Mouse (Mus musculus) midbrain, embryonic 10.5 days (tissue): ENCODE data around the gene Eif4e. TPM values are rescaled to one million over a fixed set of nuclear protein-coding genes. Genes with fewer than 3 reads are reported as not detected.

ENCODE experiments used
- DNase-seq: peaks from one replicate; pipeline ENCODE4 v3.0.0-alpha.2; 2017; ENCODE audit warnings: low spot score
- H3K27ac ChIP-seq: fragments of 300-500 bp; sonication (generic); replicated peaks from 2 replicates; pipeline ENCODE4 v1.5.1; 2016; ENCODE audit warnings: mild to moderate bottlenecking
- H3K27me3 ChIP-seq: fragments of 300-500 bp; sonication (generic); 2 replicates; pipeline ENCODE4 v1.6.1; 2016; ENCODE audit warnings: low read depth, mild to moderate bottlenecking; ENCODE audit not compliant: poor library complexity, severe bottlenecking
- H3K36me3 ChIP-seq: fragments of 300-500 bp; sonication (generic); 2 replicates; pipeline ENCODE4 v1.6.1; 2016; ENCODE audit warnings: mild to moderate bottlenecking, moderate library complexity
- H3K4me1 ChIP-seq: fragments of 300-500 bp; sonication (generic); 2 replicates; pipeline ENCODE4 v1.6.1; 2016
- H3K4me3 ChIP-seq: fragments of 300-500 bp; sonication (generic); 2 replicates; pipeline ENCODE4 v1.5.1; 2016; ENCODE audit warnings: mild to moderate bottlenecking, moderate library complexity
- H3K9me3 ChIP-seq: fragments of 300-500 bp; sonication (generic); replicated peaks from 2 replicates; pipeline ENCODE4 v1.6.1; 2016; ENCODE audit warnings: mild to moderate bottlenecking
- WGBS: fragments of 180-500 bp; shearing (Covaris S2); methylation state at CpG from one replicate; pipeline ENCODE4 v1.1.7; 2016; 5-methylcytosine and 5-hydroxymethylcytosine counted together
- polyA plus RNA-seq: library from polyadenylated mRNA; unstranded; fragments of >200 nt; fragmentation: Nextera tagmentation; extraction: Ambion mirVana; gene quantifications from 2 replicates; pipeline ENCODE4 v1.2.1, GENCODE M21; 2016

Gene Eif4e
- polyA plus RNA-seq, 1 experiment from 2014 or later: 499 TPM

DNA sequence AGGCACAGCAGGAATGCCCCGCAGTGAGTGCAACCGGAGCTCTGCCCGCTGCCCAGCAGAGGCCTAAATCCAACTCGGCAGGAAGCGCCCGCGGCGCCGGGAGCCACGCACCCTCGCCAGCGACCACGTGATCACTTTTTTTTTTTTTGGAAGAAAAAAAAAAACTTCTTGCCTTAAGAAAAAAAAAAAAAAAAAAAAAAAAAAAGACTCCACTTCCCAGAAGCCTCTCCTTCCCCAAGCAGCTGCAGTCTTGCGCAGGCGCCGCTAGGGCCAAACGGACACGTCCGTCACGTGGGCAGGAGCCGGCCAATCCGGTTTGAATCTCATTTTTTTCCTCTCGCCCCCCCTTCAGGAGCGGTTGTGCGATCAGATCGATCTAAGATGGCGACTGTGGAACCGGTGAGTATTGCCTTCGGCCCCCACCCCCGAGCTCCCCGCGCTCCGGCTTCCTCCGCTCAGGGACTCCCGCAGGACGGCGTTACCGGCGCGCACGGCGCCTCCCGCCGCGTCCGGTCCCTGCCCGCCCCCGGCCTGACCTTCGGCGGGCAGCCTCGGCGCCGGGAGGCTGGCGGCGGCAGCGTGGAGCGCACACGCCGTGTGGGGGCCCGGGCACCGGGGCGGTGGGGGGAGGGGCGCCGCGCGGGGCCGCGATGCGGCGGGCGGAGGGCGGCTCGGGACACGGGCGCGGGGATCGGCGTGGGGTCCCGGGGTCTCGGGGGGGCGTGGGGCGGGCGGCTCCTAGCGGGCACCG is 1.1 kb downstream of the Eif4e start:
- WGBS: under 1% methylated on average over 85 of the region's 85 CpGs
- Histone ChIP-seq H3K4me1 (peaks cover 45% of the 10 kb centered on the region), H3K4me3 (peak overlapping the region; percentile 82), H3K27me3 (peaks cover 12% of the 10 kb centered on the region), H3K9me3 (no peaks in the 10 kb centered on the region), H3K27ac (peak overlapping the region; percentile 99), H3K36me3 (peaks cover 5% of the 10 kb centered on the region; the same call in 1 of the 2 replicates)
- peak; percentile 97 for DNase-seq

DNA sequence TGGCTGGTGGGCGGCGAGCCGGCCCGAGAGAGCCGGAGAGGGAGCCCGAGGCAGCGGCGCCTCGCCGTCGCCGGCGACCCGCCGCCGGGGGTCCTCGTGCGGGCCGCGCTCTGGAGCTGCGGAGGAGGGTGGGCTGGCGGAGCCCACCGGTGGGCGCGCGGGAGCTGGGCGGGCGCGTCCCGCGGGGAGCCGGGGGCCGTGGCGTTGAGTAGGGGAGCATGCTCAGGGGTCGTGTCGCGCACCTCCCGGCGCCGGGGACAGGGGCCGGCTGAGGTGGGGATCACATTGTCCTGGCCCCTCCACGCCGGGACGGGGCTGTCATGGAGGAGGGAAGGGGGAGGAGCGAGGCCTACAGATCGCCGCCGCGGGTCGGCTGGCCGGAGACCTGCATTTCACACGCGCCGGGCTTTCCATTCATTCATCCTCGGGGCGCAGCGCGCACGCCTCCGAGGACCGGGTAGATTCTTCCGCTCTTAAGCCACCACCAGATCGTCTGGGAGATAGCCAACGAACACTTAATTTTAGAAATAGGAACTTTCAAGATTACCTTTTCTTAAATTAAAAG is 1.8 kb downstream of the Eif4e start:
- peaks cover 45% of the 10 kb centered on the region for H3K4me1 ChIP-seq
- H3K36me3 ChIP-seq: peaks cover 5% of the 10 kb centered on the region; the same call in 1 of the 2 replicates
- DNase-seq: peak; percentile 89
- H3K27me3 ChIP-seq: peaks cover 12% of the 10 kb centered on the region
- peak overlapping the region; percentile 82 for H3K4me3 ChIP-seq
- H3K27ac ChIP-seq: peak overlapping the region; percentile 99
- under 1% methylated on average over 64 of the region's 64 CpGs for WGBS
- no peaks in the 10 kb centered on the region for H3K9me3 ChIP-seq

DNA sequence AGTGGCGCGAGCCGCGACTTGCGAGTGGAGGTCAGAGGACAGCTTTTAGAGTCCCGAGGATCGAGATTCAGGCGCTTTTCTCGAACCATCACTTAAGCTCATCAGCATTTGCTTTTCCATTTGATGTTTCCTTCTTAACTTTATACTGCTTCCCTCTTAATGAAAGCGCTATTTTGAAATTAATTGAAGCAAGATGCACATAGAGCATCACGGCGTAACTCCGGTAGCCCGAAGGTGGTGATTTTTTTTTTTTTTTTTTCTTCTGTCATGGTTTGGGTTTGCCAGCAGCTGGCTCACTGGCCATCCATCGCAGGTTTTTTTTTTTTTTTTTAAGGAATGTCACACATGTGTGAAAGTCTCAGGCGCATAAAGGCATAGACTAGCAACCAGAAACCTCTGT is 2.3 kb downstream of the Eif4e start:
- 5% methylated on average over 16 of the region's 16 CpGs for WGBS
- Histone ChIP-seq H3K4me1 (peaks cover 45% of the 10 kb centered on the region), H3K36me3 (peaks cover 5% of the 10 kb centered on the region; the same call in 1 of the 2 replicates), H3K27ac (peak overlapping the region; percentile 99), H3K4me3 (peak overlapping the region; percentile 82), H3K27me3 (peaks cover 12% of the 10 kb centered on the region), H3K9me3 (no peaks in the 10 kb centered on the region)
- no peak for DNase-seq

DNA sequence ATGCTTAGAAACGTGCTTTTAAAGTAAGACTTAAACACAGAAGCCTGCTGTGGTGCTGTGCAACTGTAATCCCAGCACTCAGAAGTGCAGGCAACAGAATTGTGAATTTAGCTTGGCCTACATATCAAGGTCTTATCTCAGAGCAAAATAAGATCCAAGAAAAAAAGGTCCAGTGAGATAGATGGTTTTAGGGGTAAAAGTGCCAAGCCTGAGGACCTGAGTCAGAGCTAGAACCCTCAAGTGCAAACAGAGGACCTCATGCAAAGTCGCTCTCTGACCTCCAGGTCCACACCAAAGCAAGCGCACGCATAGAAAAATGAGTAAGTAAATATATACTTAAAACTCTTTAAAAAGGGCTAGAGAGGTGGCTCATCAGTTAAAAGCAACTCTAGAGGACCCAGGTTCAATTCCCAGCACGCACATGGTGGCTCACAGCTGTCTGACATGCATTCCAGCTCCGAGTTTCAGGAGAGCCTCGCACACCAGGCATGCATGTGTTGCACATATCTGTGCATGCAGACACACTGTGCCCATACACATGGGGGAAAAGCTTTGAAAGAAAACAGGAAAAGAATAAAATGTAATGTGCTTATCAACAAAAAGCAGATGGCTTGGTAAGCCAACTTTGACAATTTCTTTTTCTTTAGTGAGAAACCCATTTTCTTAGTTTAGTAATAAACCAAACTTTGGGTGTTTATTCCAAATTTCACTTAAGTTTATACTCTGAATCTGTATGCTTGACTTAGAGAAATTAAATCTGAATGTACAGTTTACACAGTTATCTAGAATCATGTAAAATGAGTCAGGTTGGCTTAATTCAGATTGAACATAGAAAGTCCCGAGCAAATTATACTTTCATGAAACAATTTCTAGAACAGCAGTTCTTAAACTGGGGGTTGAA is 4.8 kb downstream of the Eif4e start:
- H3K27me3 ChIP-seq: peaks cover 2% of the 10 kb centered on the region
- no peak for DNase-seq
- no peak overlapping the region for H3K4me3 ChIP-seq
- H3K36me3 ChIP-seq: peaks cover 15% of the 10 kb centered on the region
- no peak overlapping the region for H3K27ac ChIP-seq
- H3K4me1 ChIP-seq: peaks cover 41% of the 10 kb centered on the region
- no peaks in the 10 kb centered on the region for H3K9me3 ChIP-seq
- 88% methylated on average over 8 of the region's 8 CpGs for WGBS

DNA sequence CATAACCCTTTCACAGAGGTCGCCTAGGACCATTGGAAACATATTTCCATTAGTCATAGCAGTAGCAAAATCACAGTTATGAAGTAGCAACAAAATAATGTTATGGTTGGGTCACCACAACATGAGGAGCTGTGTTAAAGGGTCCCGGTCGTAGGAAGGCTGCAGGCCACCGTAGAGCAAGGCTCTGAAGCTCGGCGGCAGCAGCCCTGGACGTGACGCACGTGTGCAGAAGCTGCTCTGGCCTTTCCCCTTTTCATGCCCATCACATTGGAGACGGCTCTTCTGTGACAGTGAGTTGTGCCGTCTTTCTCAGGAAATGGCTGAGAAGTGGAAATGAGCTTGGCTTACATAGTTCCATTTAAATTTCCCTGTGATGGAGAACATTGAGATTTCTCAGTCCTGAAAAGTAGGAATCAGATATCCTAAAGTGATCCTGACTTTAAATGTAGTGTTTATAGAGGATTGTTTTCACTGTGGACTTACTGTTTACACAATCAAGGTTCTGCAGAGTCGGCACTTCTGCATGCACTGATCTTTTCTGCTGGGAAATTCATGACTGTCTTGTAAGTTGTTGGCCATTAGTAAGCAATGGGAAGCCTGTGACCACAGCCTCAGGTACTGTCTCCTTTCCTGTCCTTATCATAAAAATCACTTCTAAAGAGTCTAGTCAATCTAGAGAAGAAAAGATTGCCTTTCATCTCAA is 5.7 kb downstream of the Eif4e start:
- DNase-seq: no peak
- Histone ChIP-seq H3K4me1 (peaks cover 33% of the 10 kb centered on the region), H3K9me3 (no peaks in the 10 kb centered on the region), H3K4me3 (no peak overlapping the region), H3K27me3 (no peaks in the 10 kb centered on the region), H3K27ac (no peak overlapping the region), H3K36me3 (peaks cover 21% of the 10 kb centered on the region)
- 81% methylated on average over 12 of the region's 12 CpGs for WGBS

DNA sequence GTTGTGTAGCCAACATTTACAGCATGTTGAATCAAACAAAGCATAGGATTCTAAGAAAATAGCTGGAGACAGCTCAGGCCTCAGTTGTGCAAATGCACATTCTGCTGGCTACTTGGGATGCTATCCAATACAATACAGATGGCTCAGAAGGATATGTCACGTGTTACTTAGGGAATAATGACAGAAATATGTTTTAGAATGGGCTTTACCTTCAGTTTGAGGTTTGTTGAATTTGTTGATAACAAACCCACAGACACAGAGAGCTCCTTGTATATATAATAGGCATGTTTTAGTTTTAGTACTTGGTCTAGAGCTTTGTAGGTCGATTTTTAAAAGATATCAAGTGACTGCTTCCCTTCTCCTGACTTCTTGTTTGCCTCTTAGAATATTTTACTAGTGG is 6.8 kb downstream of the Eif4e start:
- H3K27ac ChIP-seq: no peak overlapping the region
- 83% methylated on average over 2 of the region's 2 CpGs for WGBS

DNA sequence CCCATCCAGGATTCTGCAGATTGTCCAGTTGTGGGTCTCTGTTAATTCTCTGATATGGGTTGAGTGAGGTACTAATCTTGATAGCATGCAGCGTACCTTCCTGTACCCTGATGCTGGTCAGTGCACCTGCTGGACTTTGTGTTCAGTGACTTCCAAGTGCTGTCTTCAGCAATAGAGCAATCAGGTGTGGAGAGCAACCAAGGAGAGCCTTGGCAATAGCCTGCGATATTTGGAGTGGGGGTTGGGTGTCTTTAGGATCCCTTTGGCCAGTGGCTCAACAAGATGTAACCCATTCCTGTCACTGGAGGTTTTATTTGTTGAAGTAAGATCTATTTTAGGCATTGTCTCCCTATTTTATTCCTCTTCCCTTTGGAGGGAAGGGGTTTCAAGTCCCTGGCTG is 10.1 kb downstream of the Eif4e start:
- Histone ChIP-seq H3K36me3 (peaks cover 26% of the 10 kb centered on the region), H3K4me3 (no peak overlapping the region), H3K27ac (no peak overlapping the region), H3K27me3 (no peaks in the 10 kb centered on the region), H3K4me1 (peaks cover 7% of the 10 kb centered on the region), H3K9me3 (no peaks in the 10 kb centered on the region)
- WGBS: 98% methylated on average over 2 of the region's 2 CpGs
- no peak for DNase-seq

More for the DNA sequence above, 6.8 kb downstream of the Eif4e start:
- Histone ChIP-seq H3K36me3 (peaks cover 21% of the 10 kb centered on the region), H3K9me3 (no peaks in the 10 kb centered on the region), H3K4me3 (no peak overlapping the region), H3K27me3 (no peaks in the 10 kb centered on the region), H3K4me1 (peaks cover 33% of the 10 kb centered on the region)
- DNase-seq: no peak

DNA sequence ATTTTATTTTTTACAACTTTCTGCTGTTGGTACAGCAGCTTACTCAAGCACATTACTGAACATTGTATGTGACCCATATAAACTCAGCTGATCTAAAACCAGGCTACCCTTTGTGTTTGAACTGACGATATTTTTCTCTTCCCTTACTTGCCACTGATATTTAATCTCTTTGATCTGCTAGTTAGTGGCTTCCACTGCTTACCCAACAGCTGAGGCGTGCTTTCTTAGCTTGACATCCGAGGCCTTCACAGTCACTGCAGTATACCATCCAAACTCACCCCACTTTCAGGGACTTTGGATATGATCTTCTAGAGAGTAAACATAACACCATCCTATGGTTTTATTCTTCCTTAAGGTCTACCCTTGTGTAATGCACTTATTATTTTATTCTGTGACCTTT is 16.6 kb downstream of the Eif4e start:
- no peak overlapping the region for H3K4me3 ChIP-seq
- peaks cover 14% of the 10 kb centered on the region; the same call in 1 of the 2 replicates for H3K36me3 ChIP-seq
- whole genome bisulfite sequencing: 70% methylated on average over 3 of the region's 3 CpGs
- DNase-seq: no peak
- H3K4me1 ChIP-seq: no peaks in the 10 kb centered on the region
- H3K27me3 ChIP-seq: no peaks in the 10 kb centered on the region
- H3K27ac ChIP-seq: no peak overlapping the region
- H3K9me3 ChIP-seq: no peaks in the 10 kb centered on the region

DNA sequence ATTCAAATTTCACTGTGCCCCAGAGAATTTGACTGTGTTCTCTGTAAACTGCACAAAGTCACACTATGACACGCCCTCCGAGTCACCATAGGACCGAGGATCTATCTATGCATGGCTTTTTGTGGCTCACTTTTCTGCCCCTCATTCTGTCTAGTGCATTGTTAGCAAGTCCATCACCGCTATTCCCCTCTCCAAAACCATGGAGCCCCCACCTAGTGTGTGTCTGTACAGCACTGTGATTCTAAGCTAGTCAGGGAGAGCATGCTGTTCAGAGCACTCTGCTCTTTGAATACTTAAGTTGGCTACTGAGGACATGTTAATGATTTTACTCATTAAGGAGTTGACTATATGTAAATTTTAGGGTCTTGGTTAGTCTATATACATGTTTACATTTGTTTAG is 18.1 kb downstream of the Eif4e start:
- WGBS: 94% methylated on average over 4 of the region's 4 CpGs
- DNase-seq: no peak
- H3K36me3 ChIP-seq: peaks cover 19% of the 10 kb centered on the region

DNA sequence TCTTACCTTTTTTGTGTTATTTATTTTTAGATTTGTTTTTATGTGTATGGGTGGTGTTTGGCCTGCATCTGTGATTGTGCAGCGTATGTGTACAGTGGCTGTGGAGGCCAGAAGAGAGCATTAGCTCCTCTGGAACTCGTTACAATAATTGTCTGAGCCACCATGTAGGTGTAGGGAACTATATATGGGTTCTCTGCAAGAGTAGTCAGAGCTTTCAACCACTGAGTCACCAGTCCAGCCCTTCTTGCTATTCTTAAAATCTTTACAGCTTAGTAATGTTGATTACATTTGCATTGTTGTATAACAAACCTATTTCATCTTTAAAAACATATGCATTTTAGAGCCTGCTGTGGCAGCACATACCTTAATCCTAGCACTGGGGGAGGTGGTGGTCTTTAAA is 20.7 kb downstream of the Eif4e start:
- Histone ChIP-seq H3K4me1 (no peaks in the 10 kb centered on the region), H3K27me3 (no peaks in the 10 kb centered on the region), H3K4me3 (no peak overlapping the region), H3K9me3 (no peaks in the 10 kb centered on the region), H3K27ac (no peak overlapping the region), H3K36me3 (peaks cover 43% of the 10 kb centered on the region)
- DNase-seq: no peak
- 94% methylated on average over 2 of the region's 2 CpGs for WGBS

More for the DNA sequence above, 18.1 kb downstream of the Eif4e start:
- H3K9me3 ChIP-seq: no peaks in the 10 kb centered on the region
- no peak overlapping the region for H3K27ac ChIP-seq
- H3K4me3 ChIP-seq: no peak overlapping the region
- H3K27me3 ChIP-seq: no peaks in the 10 kb centered on the region
- no peaks in the 10 kb centered on the region for H3K4me1 ChIP-seq

DNA sequence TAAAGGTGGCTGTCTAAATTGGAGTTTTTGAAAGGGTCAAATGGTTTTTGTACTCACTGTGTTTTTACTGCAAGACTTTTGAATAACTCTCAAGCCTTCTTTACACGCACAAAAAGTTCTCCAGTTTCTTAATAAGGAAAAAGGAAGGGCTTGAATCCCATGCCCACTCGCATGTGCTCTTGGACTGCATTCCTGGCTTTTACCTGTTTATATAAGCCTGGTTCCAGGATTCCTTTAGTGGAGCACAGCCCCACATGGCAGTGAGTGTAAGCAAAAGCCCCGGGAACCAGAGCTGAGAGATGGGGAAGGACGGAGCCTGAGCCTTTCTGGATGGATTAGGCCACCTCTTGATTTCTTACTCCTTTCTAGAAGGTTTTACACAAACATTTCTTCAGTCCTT is 23.1 kb downstream of the Eif4e start:
- no peak overlapping the region for H3K27ac ChIP-seq
- H3K9me3 ChIP-seq: no peaks in the 10 kb centered on the region
- no peaks in the 10 kb centered on the region for H3K27me3 ChIP-seq
- 89% methylated on average over 4 of the region's 4 CpGs for WGBS
- DNase-seq: no peak
- no peak overlapping the region for H3K4me3 ChIP-seq
- H3K4me1 ChIP-seq: no peaks in the 10 kb centered on the region
- H3K36me3 ChIP-seq: peaks cover 67% of the 10 kb centered on the region
